Mouse (Mus musculus): ENCODE data around the gene Styx. TPM values are rescaled to one million over a fixed set of nuclear protein-coding genes. Genes with fewer than 3 reads are reported as not detected.

The Styx gene
- polyA plus RNA-seq, 1 experiment from 2014 or later, result 68.5 TPM

DNA sequence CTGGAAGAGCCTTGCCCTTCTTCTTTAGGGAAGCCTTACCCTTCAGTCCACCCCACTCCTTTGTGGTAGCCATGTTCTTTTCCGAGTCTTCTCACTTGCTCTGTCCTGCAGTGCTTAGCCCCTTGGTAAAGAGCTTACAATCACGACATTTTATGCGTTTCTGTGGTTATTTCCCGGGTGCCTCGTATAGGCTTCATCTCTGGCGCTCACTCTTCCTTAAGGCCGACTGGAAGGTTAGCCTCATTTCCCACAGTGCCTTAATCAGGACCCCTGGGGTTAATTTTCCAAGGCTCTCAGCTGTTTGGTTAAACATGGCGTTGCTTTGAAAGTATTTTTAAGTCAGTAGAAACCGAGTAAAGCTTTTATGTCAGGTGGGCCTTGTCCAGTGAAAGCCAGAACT lies 88.5 kb downstream of the Styx start:
- Histone ChIP-seq H3K27me3 (no peaks in the 10 kb centered on the region), H3K4me1 (replicated peaks) (peaks cover 53% of the 10 kb centered on the region), H3K4me3 (replicated peaks) (no peak overlapping the region), H3K4me2 (no peak overlapping the region), H3K27ac (peak overlapping the region; percentile 45; the same call in 1 of the 2 replicates), H3K9ac (replicated peaks) (no peak overlapping the region), H3K36me3 (no peaks in the 10 kb centered on the region), H3K9me3 (no peaks in the 10 kb centered on the region)
- WGBS, result 48% methylated on average over 9 of the region's 9 CpGs
- ATAC-seq (ENCODE audit: insufficient number of reproducible peaks, insufficient read depth, low FRiP score, low TSS enrichment, low read depth), result no peak

- Histone ChIP-seq H3K4me2 (no peak overlapping the region), H3K4me3 (replicated peaks) (no peak overlapping the region), H3K27ac (no peak overlapping the region), H3K9ac (replicated peaks) (no peak overlapping the region), H3K27me3 (no peaks in the 10 kb centered on the region), H3K9me3 (no peaks in the 10 kb centered on the region), H3K36me3 (no peaks in the 10 kb centered on the region), H3K4me1 (replicated peaks) (peaks cover 66% of the 10 kb centered on the region)
- no peak for ATAC-seq (ENCODE audit: insufficient number of reproducible peaks, insufficient read depth, low FRiP score, low TSS enrichment, low read depth)
- WGBS, result 64% methylated on average over 6 of the region's 6 CpGs
Observed at GRCm38 (mm10) chr14:45441291-45441690, 90.4 kb downstream of the Styx start.

DNA sequence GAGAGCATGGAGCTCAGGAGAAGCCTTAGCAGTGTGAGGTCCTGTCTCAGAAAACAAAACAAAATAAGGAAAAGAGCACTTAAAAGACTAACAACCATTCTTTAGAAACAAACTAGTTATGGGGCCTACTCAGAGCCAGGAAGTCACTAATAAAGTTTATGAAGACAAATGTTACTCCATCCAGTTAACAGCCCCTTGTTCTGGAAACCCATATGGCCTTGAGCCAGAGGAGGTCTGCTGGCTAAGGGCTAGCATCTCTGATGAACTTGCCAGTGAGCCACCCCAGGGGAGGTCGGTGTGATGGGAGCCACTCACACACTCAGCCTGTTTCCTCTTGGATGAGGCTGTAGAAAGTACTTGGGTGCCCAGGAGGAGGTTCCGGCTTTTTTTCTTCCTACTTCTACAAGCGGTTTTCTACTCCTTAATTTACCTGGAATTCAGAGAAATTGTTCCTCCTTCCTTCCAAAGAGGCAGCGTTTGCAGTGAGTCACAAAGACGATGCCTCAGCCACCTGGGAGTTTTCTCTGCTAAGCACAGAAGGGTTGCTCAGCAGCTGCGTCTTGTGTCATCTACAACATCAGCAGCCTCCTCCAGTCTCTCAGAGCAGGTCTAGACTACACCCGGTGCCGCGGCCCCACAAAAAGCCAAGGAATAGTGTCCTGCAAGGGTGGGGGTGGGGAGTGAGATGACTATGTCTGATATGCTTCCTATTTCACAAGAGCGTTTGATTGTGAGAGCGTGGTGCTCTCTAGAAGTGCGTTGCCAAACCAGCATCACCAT lies 92.1 kb downstream of the Styx start:
- no peaks in the 10 kb centered on the region for H3K36me3 ChIP-seq
- no peak for ATAC-seq (ENCODE audit: insufficient number of reproducible peaks, insufficient read depth, low FRiP score, low TSS enrichment, low read depth)
- H3K9ac ChIP-seq (replicated peaks), result no peak overlapping the region
- H3K4me2 ChIP-seq, result no peak overlapping the region
- H3K4me1 ChIP-seq (replicated peaks), result peaks cover 53% of the 10 kb centered on the region
- no peaks in the 10 kb centered on the region for H3K27me3 ChIP-seq
- WGBS, result 29% methylated on average over 12 of the region's 12 CpGs
- H3K9me3 ChIP-seq, result no peaks in the 10 kb centered on the region
- H3K4me3 ChIP-seq (replicated peaks), result no peak overlapping the region
- H3K27ac ChIP-seq, result peak overlapping the region; percentile 59

GRCm38 (mm10) chr14:45444870-45445269 lies 94.0 kb downstream of the Styx start:
- Histone ChIP-seq H3K27ac (0 out of 2 replicates have a peak overlapping the region, but pooled peaks have one; percentile 8), H3K36me3 (no peaks in the 10 kb centered on the region), H3K4me2 (no peak overlapping the region), H3K27me3 (no peaks in the 10 kb centered on the region), H3K4me1 (replicated peaks) (peaks cover 37% of the 10 kb centered on the region), H3K9ac (replicated peaks) (no peak overlapping the region), H3K4me3 (replicated peaks) (no peak overlapping the region), H3K9me3 (no peaks in the 10 kb centered on the region)
- WGBS, result 37% methylated on average over 7 of the region's 7 CpGs
- ATAC-seq (ENCODE audit: insufficient number of reproducible peaks, insufficient read depth, low FRiP score, low TSS enrichment, low read depth), result no peak

GRCm38 (mm10) chr14:45445445-45445844 lies 94.6 kb downstream of the Styx start:
- no peak overlapping the region for H3K4me3 ChIP-seq (replicated peaks)
- H3K4me1 ChIP-seq (replicated peaks), result peaks cover 35% of the 10 kb centered on the region
- no peaks in the 10 kb centered on the region for H3K9me3 ChIP-seq
- no peaks in the 10 kb centered on the region for H3K36me3 ChIP-seq
- H3K27me3 ChIP-seq, result no peaks in the 10 kb centered on the region
- no peak overlapping the region for H3K4me2 ChIP-seq
- H3K27ac ChIP-seq, result 0 out of 2 replicates have a peak overlapping the region, but pooled peaks have one; percentile 8
- WGBS, result 63% methylated on average over 12 of the region's 12 CpGs
- no peak for ATAC-seq (ENCODE audit: insufficient number of reproducible peaks, insufficient read depth, low FRiP score, low TSS enrichment, low read depth)
- no peak overlapping the region for H3K9ac ChIP-seq (replicated peaks)

GRCm38 (mm10) chr14:45446777-45447176 lies 95.9 kb downstream of the Styx start:
- Histone ChIP-seq H3K36me3 (no peaks in the 10 kb centered on the region), H3K27me3 (no peaks in the 10 kb centered on the region), H3K9me3 (no peaks in the 10 kb centered on the region), H3K27ac (no peak overlapping the region), H3K4me2 (no peak overlapping the region), H3K4me3 (replicated peaks) (no peak overlapping the region), H3K4me1 (replicated peaks) (peaks cover 31% of the 10 kb centered on the region), H3K9ac (replicated peaks) (no peak overlapping the region)
- 86% methylated on average over 3 of the region's 3 CpGs for WGBS
- ATAC-seq (ENCODE audit: insufficient number of reproducible peaks, insufficient read depth, low FRiP score, low TSS enrichment, low read depth), result no peak

- H3K9ac ChIP-seq (replicated peaks), result no peak overlapping the region
- H3K36me3 ChIP-seq, result no peaks in the 10 kb centered on the region
- H3K9me3 ChIP-seq, result no peaks in the 10 kb centered on the region
- H3K27ac ChIP-seq, result no peak overlapping the region
- H3K4me3 ChIP-seq (replicated peaks), result no peak overlapping the region
- 40% methylated on average over 2 of the region's 2 CpGs for WGBS
- H3K4me1 ChIP-seq (replicated peaks), result peaks cover 30% of the 10 kb centered on the region
- ATAC-seq (ENCODE audit: insufficient number of reproducible peaks, insufficient read depth, low FRiP score, low TSS enrichment, low read depth), result no peak
- no peak overlapping the region for H3K4me2 ChIP-seq
- no peaks in the 10 kb centered on the region for H3K27me3 ChIP-seq
Observed at GRCm38 (mm10) chr14:45451090-45451489, 100.2 kb downstream of the Styx start.

GRCm38 (mm10) chr14:45452148-45452547 lies 101.3 kb downstream of the Styx start:
- ATAC-seq (ENCODE audit: insufficient number of reproducible peaks, insufficient read depth, low FRiP score, low TSS enrichment, low read depth), result no peak
- Histone ChIP-seq H3K27me3 (no peaks in the 10 kb centered on the region), H3K36me3 (no peaks in the 10 kb centered on the region), H3K27ac (0 out of 2 replicates have a peak overlapping the region, but pooled peaks have one; percentile 7), H3K4me2 (no peak overlapping the region), H3K9ac (replicated peaks) (no peak overlapping the region), H3K4me1 (replicated peaks) (peaks cover 30% of the 10 kb centered on the region), H3K4me3 (replicated peaks) (no peak overlapping the region), H3K9me3 (no peaks in the 10 kb centered on the region)
- 47% methylated on average over 4 of the region's 4 CpGs for WGBS

- Histone ChIP-seq H3K27ac (0 out of 2 replicates have a peak overlapping the region, but pooled peaks have one; percentile 12), H3K36me3 (peaks cover 5% of the 10 kb centered on the region), H3K9ac (replicated peaks) (no peak overlapping the region), H3K4me1 (replicated peaks) (peaks cover 30% of the 10 kb centered on the region), H3K9me3 (no peaks in the 10 kb centered on the region), H3K4me2 (no peak overlapping the region), H3K27me3 (no peaks in the 10 kb centered on the region), H3K4me3 (replicated peaks) (no peak overlapping the region)
- ATAC-seq (ENCODE audit: insufficient number of reproducible peaks, insufficient read depth, low FRiP score, low TSS enrichment, low read depth), result no peak
- 34% methylated on average over 11 of the region's 11 CpGs for WGBS
Observed at GRCm38 (mm10) chr14:45452861-45453512, 102.1 kb downstream of the Styx start.

DNA sequence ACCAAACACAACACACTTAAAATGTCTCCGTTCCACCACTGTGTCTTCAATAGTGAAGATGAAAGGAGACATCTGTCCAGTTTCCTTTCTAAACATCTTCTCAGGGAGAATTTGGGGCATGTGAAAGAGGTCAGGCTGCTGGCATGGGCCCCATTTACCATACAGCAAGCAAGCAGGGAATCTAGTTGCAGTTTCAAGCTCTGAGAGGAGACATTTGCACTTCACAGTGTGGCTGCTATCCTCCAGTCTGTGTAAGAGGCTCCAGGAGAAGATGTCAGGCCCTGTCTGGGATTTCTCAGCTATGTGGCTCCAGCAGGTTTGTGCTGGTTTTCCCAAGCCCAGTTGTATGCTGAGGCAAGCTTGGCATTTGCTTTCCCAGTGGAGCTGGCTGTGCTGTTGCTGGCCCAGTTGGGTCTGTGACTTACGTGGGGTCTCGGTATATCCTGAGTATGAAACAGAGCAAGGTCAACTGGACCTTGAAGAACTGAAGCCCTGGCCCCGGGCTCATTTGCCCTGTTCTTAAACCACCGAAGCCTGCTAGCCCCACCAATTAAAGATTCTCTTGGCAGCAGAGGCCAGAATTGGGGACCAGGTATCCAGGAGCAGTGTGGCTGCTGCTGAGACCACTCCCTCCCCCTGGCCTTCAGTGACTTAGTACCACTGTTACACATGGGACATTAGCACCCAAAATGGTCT lies 102.8 kb downstream of the Styx start:
- no peak overlapping the region for H3K4me3 ChIP-seq (replicated peaks)
- no peak overlapping the region for H3K4me2 ChIP-seq
- H3K9me3 ChIP-seq, result no peaks in the 10 kb centered on the region
- 68% methylated on average over 5 of the region's 5 CpGs for WGBS
- peaks cover 12% of the 10 kb centered on the region for H3K36me3 ChIP-seq
- no peak overlapping the region for H3K9ac ChIP-seq (replicated peaks)
- peaks cover 30% of the 10 kb centered on the region for H3K4me1 ChIP-seq (replicated peaks)
- ATAC-seq (ENCODE audit: insufficient number of reproducible peaks, insufficient read depth, low FRiP score, low TSS enrichment, low read depth), result no peak
- peak overlapping the region; percentile 9; the same call in 1 of the 2 replicates for H3K27ac ChIP-seq
- no peaks in the 10 kb centered on the region for H3K27me3 ChIP-seq

Measured in limb, embryonic 12.5 days (tissue).